Mouse (Mus musculus) natural killer cell, adult 2 months (primary cell): ENCODE data around the gene P4ha2.
A peak's percentile ranks its signal among the peaks of the same experiment; 100 is the strongest.
"Not testable (repeated sequence)": the region's sequence is repeated elsewhere in the genome, so short reads cannot be mapped to it uniquely, and the experiment has no call there.

Experiments used
- DNase-seq, 2 experiments: peaks; one replicate each; pipeline ENCODE4 v3.0.0; 2022; ENCODE audit warnings: low spot score in 2 of 2

Gene P4ha2

GRCm38 (mm10) chr11:54140159-54140558 is 40.3 kb downstream of the P4ha2 start:
- not testable (repeated sequence) for DNase-seq

DNA sequence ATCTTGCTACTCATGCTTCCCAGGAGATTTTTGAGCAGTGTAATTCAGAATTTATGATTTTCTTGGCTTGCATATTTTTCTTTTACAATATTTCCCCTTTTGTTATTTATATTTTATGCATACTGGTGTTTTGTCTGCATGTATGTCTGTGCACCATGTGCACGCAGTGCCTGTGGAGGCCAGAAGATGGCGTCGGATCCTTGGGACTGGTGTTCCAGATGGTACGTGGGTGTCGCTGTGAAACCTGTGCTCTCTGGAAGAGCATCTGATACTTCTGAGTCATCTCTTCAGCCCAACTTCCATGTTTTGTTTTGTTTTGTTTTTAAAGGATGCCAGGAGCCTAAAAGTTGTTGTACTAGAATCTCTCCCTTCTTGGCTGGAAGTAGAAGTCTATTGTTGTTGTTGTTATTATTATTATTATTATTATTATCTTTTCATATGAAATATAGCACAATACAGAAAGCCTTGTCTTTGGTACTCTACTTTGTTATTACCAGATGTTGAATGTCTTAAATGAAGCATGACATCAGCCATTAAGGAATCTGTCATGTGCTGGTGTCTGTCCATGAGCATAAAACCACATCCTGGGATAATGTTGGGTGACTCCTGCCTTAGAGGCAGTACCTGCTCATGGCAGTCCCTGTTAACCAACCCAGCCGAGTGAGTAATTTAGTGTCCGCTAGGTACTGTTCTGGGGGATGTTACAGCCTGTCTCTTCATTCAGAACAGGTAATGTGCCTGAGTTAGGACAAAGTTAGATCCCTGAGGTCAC is 41.5 kb downstream of the P4ha2 start:
- no peak for DNase-seq

DNA sequence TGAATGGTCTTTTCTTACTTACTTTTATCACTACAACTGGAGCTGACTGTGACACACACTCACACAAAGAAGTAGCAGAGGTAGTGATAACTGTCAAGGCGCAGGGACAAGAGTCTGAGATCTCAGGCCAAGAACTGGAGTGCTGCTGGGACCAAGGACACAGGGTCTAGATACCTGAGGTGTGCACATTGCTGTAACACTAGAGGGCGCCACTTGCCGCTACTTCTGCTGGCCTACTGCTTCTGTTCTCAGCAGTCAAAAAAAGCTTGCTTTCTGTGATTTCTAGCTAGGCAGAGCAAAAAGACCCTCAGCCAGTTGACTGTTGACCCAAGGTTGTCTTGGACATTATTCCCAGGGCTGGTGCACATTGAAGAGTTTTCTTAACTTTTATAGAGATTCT is 45.0 kb downstream of the P4ha2 start:
- peak; percentile 54 to 72 for DNase-seq

DNA sequence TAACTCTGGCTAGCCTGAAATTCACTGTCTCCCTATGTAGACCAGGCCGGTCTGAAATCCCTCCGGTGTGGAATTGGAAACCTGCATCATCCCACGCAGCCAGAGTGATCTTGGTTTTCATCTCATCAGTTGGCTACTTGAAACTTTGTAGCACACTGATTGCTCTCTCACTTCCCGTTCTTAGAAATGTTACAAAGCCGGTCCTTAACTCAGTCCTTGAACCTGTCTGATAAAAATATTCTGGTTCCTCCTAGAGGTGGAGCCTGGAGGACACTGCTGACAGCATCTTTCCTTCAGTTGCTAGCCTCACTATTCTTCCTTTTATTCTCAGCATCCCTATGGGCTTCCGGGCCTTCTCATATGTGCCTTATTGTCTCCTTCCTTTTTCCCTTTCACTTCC is 46.1 kb downstream of the P4ha2 start:
- no peak for DNase-seq

DNA sequence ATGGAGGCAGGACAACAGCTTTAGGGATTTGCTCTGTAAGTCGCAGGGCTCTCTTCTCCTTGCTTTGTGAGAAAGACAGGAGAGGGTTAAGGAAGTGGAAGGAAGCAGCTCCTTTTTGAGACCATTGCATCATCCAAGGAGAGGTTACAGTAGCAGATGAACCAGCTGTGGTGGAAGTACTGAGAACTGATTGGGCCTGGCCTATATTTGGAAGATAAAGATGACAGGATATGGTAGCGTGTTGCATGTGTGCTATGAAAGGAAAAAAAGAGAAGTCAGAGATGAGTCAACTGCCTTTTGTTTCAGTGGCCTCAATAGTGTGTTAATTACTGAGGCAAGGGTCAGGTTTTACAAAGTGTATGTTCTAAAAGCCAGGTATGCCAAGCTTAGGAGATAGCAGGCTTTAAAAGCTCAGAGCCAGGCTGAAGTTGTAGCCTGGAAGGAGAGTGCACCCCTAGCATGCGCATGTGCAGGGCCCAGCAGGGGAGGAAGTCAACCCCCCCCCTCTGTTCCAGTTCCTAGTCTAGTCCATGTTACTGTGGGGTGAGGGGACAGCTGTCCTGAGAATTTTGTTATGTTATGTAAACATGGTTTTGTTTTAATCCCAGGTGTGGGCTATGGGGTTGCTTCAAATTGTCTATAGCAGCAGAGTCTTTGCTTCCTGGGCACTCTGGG is 50.0 kb downstream of the P4ha2 start:
- no peak for DNase-seq

GRCm38 (mm10) chr11:54151141-54151540 is 51.2 kb downstream of the P4ha2 start:
- DNase-seq: peak in 1 of 2 experiments; percentile 17

- DNase-seq: no peak
Observed at GRCm38 (mm10) chr11:54152957-54153356, 53.1 kb downstream of the P4ha2 start.

DNA sequence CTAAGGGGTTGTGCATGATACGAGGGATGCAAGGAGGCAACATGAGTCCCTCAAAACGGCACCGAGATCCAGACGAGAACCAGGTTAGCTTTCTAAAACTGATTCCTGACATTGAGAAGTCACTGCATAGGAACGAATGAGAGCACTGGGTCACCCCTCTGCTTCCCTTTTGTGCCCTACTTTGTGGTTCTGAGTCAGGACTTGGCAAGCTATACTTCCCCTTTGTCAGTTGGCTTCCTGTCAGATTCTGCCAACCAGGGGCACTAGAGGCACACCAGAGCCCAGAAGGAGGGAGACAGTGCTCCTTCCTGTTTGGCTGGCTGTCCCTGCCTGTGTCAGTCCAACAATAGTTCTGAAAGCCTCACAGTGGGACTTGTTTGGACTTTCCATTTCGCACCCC is 56.0 kb downstream of the P4ha2 start:
- peak; percentile 48 to 76 for DNase-seq

DNA sequence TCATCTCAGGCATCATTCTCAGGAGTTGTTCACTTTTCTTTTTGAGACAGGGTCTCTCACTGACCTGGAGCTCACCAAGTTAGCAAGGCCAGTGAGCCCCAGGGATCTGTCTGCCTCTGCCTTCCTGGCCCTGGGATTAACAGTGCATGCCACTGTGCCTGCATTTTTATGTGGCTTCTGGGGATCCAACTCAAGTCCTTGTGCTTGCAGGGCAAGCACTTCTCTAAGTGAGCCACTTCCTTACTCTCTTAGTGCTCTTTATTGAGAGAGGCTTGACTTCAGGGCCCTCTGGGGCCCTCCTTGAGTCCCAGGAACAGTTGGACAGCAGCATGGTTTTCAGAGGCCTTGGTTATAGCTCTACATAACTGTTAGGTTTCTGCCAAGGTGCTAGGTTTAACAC is 56.6 kb downstream of the P4ha2 start:
- no peak for DNase-seq

GRCm38 (mm10) chr11:54157586-54157985 is 57.7 kb downstream of the P4ha2 start:
- no peak for DNase-seq

DNA sequence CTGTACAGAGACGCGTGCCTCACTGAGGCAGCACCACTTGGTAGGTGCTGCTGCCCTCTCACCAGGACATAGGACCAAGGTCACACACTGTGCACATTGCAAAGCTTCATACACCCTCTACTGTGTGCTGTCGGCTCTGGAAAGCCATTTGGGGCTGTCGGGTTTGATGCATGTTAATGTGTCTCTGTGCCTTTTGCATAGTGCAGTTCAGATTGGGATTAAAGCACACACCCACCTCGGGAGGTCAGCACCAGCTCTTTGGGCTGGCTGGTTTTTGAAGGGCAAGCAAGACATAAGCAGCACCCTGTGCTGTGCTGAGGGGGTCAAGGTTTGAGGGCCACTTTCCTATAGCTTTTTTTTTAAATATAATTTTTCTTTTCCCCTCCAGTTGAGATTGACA is 60.5 kb downstream of the P4ha2 start:
- DNase-seq: no peak

DNA sequence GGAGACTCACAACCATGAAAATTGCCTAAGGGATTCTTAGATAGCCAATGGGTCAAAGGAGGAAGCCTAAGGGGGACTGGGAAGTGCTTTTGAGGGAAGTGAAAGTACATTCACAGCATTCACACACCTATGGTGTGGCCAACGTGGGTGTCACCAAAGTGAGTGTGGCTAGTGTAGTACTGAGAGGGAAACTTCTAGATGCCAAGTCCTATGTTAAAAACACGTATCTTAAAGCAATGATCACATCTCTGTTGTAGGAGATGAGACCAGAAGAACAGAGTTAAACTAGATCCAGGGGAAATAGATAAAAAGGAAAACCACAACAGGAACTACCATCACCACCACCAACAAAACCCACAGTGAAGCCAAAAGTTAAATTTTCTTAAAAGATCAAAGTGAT is 61.0 kb downstream of the P4ha2 start:
- no peak for DNase-seq

- DNase-seq: no peak
Observed at GRCm38 (mm10) chr11:54161514-54161913, 61.6 kb downstream of the P4ha2 start.

- no peak for DNase-seq
Observed at GRCm38 (mm10) chr11:54162968-54163367, 63.1 kb downstream of the P4ha2 start.

DNA sequence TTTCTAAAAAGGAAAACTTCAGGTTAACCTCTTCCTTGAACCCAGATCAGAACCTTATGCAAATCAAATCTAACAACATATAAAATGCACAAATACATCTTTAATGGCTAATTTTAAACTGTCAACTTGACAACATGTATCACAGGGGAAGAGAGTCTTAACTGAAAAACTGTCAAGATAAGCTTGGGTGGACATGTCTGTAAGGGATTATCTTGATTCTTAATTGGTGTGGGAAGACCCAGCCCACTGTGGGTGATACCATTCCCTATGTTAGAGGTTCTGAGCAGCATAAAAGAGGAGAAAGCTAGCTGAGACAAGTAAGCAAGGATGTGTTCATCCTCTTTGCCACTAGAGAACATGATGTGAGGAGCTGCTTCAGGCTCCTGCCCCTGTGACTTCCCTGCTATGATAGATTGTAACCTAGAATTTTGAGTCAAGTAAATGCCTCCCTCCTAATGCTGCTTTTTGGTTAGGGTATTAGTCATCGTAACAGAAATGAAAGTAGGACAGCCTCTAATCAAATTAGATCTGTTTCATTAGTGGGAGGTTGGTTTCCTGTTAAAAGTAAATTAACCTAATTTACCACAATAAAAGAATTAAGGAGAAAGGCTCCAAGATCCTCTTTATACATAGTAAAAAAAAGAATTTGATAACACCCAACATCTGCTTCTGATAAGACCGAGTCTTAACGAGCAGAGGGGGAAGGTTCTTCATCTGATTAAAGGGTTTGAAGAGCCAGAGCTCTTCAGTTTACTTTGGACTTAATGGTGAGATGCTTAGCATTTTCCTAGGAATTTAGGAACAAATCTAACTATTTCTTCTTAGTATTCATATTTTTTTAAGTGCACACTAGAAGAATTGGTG is 69.8 kb downstream of the P4ha2 start:
- DNase-seq: no peak

- DNase-seq: peak in 1 of 2 experiments; percentile 15
Observed at GRCm38 (mm10) chr11:54171175-54171574, 71.3 kb downstream of the P4ha2 start.

DNA sequence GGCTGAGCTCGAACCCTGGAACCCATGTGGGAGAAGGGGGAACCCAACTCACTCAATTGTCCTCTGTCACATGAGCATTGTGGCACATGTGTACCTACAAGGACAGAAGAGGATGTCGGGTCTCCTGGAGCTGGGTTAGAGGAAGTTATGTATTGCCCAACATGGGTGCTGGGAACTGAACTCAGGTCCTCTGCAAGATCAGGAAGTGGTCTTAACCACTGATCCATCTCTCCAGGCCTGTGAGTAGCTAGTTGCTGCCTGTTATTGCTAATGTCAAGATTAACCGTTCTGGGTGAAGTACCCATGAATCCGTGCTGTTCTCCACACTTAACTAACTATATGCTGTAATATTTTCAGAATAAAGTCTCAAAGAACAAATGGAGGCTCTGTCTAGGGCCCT is 74.3 kb downstream of the P4ha2 start:
- DNase-seq: no peak

DNA sequence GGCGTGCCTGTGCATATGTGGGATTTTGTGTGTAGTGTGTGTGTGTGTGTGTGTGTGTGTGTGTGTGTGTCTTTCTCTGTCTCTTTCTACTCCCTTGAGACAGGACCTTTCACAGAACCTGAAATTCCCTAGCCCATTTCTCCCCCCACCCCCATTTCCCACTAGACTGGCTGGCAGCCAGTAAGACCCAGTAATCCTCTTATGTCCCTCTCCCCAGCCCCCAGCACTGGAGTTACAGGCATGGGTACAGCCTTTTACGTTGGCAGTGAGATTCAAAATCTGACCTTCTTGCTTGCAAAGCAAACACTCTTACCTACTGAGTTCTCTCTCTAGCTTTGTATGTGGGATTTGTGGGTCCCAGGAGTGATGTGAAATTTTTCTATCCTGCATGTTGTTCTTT is 75.0 kb downstream of the P4ha2 start:
- DNase-seq: no peak
